Mouse (Mus musculus) telencephalon, adult 2 months (tissue): ENCODE measurements around the gene Ebf4.
"Not testable (repeated sequence)": the region's sequence is repeated elsewhere in the genome, so short reads cannot be mapped to it uniquely, and the experiment has no call there.

Experiments used
- DNase-seq: peaks from one replicate; pipeline ENCODE4 v3.0.0-alpha.2; 2011; ENCODE audit warnings: low read depth, low spot score

Ebf4 gene

GRCm38 (mm10) chr2:130295331-130296133 lies 563 bp downstream of the Ebf4 start:
- DNase-seq: no peak

- no peak for DNase-seq
Observed at GRCm38 (mm10) chr2:130296134-130296745, 1.3 kb downstream of the Ebf4 start.

- DNase-seq: no peak
Observed at GRCm38 (mm10) chr2:130297580-130297979, 2.6 kb downstream of the Ebf4 start.

GRCm38 (mm10) chr2:130303014-130303413 lies 8.0 kb downstream of the Ebf4 start:
- DNase-seq: no peak

- DNase-seq: no peak
Observed at GRCm38 (mm10) chr2:130327057-130327456, 32.1 kb downstream of the Ebf4 start.

GRCm38 (mm10) chr2:130329502-130329901 lies 34.5 kb downstream of the Ebf4 start:
- no peak for DNase-seq

- no peak for DNase-seq
Observed at GRCm38 (mm10) chr2:130335112-130335511, 40.1 kb downstream of the Ebf4 start.

GRCm38 (mm10) chr2:130340464-130341219 lies 45.7 kb downstream of the Ebf4 start:
- DNase-seq: no peak

- DNase-seq: no peak
Observed at GRCm38 (mm10) chr2:130341220-130341580, 46.2 kb downstream of the Ebf4 start.

GRCm38 (mm10) chr2:130350376-130350775 lies 55.4 kb downstream of the Ebf4 start:
- no peak for DNase-seq

- DNase-seq: peak; percentile 35
Observed at GRCm38 (mm10) chr2:130351758-130352339, 56.9 kb downstream of the Ebf4 start.

GRCm38 (mm10) chr2:130353411-130353810 lies 58.4 kb downstream of the Ebf4 start:
- no peak for DNase-seq

GRCm38 (mm10) chr2:130353889-130354288 lies 58.9 kb downstream of the Ebf4 start:
- DNase-seq: no peak

- DNase-seq: no peak
Observed at GRCm38 (mm10) chr2:130357551-130357950, 62.6 kb downstream of the Ebf4 start.

- no peak for DNase-seq
Observed at GRCm38 (mm10) chr2:130358852-130359251, 63.9 kb downstream of the Ebf4 start.

GRCm38 (mm10) chr2:130362511-130363026 lies 67.6 kb downstream of the Ebf4 start:
- no peak for DNase-seq

- no peak for DNase-seq
Observed at GRCm38 (mm10) chr2:130365211-130366094, 70.5 kb downstream of the Ebf4 start.

- no peak for DNase-seq
Observed at GRCm38 (mm10) chr2:130367386-130367785, 72.4 kb downstream of the Ebf4 start.

- DNase-seq: not testable (repeated sequence)
Observed at GRCm38 (mm10) chr2:130373026-130373425, 78.1 kb downstream of the Ebf4 start.

GRCm38 (mm10) chr2:130374951-130375350 lies 80.0 kb downstream of the Ebf4 start:
- no peak for DNase-seq

GRCm38 (mm10) chr2:130383205-130383604 lies 88.2 kb downstream of the Ebf4 start:
- DNase-seq: no peak
